Mouse (Mus musculus): ENCODE data around the gene Tram1l1.
"Not testable (repeated sequence)": the region's sequence is repeated elsewhere in the genome, so short reads cannot be mapped to it uniquely, and the experiment has no call there.

Tram1l1 gene

GRCm38 (mm10) chr3:124320821-124321576 lies at the start of gene Tram1l1:
TSS of gene Tram1l1 (plus strand) at chr3:124320855.
- DNase-seq (ENCODE audit: low read depth, low spot score), result no peak

DNA sequence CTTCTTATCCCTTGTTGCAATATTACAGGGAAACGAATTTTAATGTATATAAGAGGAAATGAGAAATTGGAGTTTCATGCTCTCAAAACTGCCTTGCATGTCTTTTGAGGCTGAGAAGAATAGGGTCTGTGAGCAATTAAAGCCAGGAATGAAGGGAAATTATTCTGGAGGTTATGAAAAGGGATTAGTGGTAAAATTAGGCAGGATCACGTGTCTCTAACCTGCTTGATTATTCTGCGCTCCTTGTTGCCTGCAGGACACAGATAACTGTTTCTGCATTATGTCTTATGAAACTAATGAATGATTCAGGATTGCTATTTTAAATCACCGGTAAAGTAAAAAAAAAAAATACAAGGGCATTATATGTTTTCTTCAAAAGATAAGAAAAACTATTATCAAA lies 49.4 kb upstream of the Tram1l1 start:
- no peak for DNase-seq (ENCODE audit: low read depth, low spot score)

DNA sequence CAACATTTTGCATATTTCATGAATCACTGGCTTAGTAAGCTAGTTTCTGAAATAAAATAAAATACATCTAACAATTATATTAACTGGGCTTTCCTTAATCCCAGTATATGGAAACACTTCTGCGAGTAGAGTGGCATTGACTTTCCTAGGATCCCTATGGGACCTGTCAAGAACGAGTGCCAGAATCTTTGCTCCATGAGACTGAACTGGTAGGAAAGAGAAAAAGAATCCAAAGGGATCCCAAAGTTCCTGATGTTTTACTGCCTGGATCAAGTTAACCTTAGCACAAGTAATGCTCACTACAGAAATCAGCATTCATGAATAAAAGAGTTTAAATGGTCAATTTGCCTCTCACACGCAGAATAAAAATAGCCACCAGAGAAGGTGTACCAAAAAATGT lies 49.0 kb upstream of the Tram1l1 start:
- DNase-seq (ENCODE audit: low read depth, low spot score), result no peak

- DNase-seq (ENCODE audit: low read depth, low spot score), result no peak
Observed at GRCm38 (mm10) chr3:124272465-124273089, 48.1 kb upstream of the Tram1l1 start.

DNA sequence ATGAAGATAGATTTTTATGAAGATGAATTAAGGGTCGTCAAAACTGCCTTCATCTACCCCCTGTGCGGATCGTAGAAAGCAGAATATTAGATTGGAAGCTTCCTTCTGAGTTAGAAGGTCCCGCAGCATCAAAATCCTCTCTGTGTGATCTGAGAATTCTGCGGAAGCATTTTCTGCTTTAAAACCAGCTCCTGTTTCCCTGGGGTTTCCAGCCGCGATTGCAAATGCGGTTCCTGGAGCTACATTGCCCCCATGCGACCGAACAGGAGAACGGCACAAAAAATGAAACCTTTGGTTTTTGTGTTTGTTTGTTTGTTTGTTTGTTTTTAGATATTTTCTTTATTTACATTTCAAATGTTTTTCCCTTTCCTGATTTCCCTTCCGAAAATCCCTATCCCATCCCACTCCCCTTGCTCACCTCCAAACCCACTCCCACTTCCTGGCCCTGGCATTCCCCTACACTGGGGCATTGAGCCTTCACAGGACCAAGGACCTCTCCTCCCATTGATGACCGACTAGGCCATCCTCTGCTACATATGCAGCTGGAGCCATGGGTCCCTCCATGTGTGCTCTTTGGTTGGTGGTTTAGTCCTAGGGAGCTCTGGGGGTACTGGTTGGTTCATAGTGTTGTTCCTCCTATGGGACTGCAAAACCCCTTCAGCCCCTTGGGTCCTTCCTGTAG lies 45.6 kb upstream of the Tram1l1 start:
- DNase-seq (ENCODE audit: low read depth, low spot score), result not testable (repeated sequence)

GRCm38 (mm10) chr3:124288936-124289335 lies 31.7 kb upstream of the Tram1l1 start:
- not testable (repeated sequence) for DNase-seq (ENCODE audit: low read depth, low spot score)

GRCm38 (mm10) chr3:124319254-124319653 lies 1.4 kb upstream of the Tram1l1 start:
- no peak for DNase-seq (ENCODE audit: low read depth, low spot score)

- no peak for DNase-seq (ENCODE audit: low read depth, low spot score)
Observed at GRCm38 (mm10) chr3:124320398-124320797, 257 bp upstream of the Tram1l1 start.

DNA sequence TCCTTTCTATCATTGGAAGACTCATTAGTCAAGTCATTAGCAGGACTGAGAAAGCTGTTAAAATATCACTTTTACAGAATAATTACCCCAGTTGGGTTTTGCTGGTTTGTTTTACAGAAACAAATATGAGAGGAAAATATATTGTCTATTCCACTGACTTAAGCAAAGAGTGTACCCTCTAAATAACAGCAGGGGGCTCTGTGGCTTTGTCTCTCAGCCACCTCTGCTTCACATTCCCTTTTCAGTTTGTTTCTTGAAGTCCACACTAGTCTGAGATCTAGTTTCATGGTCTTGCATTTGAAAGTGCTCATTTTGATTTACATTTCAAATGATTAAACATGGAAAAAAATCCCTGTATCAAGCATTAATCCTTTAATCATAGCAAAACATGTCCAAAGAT lies 25.8 kb downstream of the Tram1l1 start:
- DNase-seq (ENCODE audit: low read depth, low spot score), result no peak

GRCm38 (mm10) chr3:124357533-124357932 lies 36.9 kb downstream of the Tram1l1 start:
- no peak for DNase-seq (ENCODE audit: low read depth, low spot score)

DNA sequence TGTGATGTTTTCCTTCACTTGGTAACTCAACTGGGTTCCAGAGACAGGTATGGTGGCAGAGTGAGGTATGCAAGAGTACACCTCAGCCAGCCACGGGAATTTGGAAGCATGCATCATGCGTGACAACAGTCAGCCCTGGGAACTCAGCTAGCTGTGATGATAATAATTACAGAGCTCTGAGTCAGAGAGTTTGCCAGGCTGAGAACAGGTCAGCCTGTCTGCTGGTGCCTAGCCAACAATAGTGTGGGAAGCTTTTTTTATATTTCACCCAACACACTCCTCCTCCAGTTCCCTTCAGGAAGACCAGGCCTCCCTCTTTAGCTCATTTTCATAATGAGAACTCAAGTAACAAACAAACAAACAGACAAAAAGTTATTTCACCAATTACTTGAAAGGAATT lies 51.4 kb downstream of the Tram1l1 start:
- DNase-seq (ENCODE audit: low read depth, low spot score), result no peak

Data from CD4-positive helper T cell, adult 2 months (primary cell).